Mouse (Mus musculus): ENCODE data around the gene Sec1.

The Sec1 gene

GRCm38 (mm10) chr7:45704730-45705442 is 10.7 kb upstream of the Sec1 start, which contains the start of gene Dbp:
TSS of gene Dbp (plus strand) at chr7:45705088.
- DNase-seq (ENCODE audit: low read depth, low spot score), result peak; percentile 99

GRCm38 (mm10) chr7:45704046-45704559 is 9.9 kb upstream of the Sec1 start:
- DNase-seq (ENCODE audit: low read depth, low spot score), result peak; percentile 94

- no peak for DNase-seq (ENCODE audit: low read depth, low spot score)
These were observed 9.4 kb upstream of the Sec1 start for GRCm38 (mm10) chr7:45703521-45704033.

- DNase-seq (ENCODE audit: low read depth, low spot score), result no peak
These were observed 8.8 kb upstream of the Sec1 start for GRCm38 (mm10) chr7:45702809-45703520.

DNA sequence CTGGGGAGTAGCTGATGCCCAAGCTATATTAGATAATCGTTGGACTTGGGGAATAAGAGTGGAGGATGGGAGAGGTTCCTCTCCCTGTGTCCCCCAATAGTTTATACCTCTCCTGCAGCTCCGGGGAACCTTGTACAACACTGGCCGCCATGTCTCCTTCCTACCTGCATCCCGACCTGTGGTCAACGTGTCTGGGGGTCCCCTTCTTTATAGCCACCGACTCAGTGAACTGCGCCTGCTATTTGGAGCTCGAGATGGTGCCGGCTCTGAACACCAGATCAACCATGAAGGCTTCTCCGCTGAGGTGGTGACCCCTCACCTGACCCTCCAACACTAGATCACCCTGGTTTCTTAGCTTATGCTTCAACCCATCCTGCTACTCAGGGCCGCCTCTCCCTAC is 8.1 kb upstream of the Sec1 start:
- no peak for DNase-seq (ENCODE audit: low read depth, low spot score)

DNA sequence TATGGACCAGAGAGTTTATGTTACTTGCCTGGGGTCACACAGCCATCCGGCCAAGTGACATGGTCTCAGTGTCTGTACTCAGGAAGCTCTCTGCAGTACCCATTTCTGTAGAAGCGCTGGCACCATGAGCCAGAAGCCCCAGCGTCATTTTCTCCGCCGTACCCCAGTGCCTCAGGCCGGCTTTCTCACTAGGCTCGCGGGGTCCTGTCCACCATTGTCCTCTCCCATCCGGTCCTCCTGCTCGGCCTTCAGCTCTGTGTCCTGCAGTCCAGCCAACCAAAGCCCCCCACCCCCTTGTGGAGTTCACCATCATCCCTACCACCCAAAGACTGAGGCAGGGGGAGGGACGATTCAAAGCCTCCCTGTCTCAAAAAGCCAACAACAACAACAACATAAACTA is 7.4 kb upstream of the Sec1 start:
- no peak for DNase-seq (ENCODE audit: low read depth, low spot score)

GRCm38 (mm10) chr7:45701072-45701471 is 6.9 kb upstream of the Sec1 start:
- no peak for DNase-seq (ENCODE audit: low read depth, low spot score)

DNA sequence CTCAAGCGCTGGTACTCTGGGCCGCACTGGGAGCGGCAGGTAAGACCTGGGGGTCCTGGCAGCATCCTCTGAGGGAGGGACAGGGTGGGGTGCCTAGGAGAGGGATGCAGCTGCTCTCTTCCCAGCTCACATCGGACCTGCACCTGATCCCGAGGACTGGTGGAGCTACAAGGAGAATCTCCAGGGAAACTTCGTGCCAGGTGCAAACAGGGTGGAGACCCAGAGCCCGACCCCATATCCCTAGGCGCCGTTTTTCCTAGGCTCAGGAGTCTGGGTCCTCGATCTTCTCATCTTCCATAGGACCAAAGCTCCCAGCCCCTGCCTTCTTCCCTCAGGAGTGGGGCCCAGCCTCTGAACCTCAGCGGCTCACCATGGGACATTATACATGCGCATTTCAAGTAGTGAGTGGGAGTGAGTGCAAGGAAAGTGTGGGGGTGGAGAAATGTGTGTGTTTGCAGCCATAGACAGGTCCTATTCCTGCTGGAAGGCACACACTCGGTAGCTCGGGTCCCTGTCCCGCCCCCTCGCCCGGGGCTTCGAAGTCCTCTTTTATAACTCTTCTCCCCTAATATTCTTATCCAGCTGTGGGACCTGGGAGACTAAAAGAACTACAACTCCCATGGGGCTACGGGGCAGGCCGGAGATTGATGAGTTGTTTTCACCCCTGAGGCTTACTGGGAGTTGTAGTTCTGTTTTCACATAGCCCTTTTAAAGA is 6.3 kb upstream of the Sec1 start:
- DNase-seq (ENCODE audit: low read depth, low spot score), result peak; percentile 65

- no peak for DNase-seq (ENCODE audit: low read depth, low spot score)
These were observed 5.4 kb upstream of the Sec1 start, which contains the start of gene Car11 for GRCm38 (mm10) chr7:45699523-45700141. TSS of gene Car11 (plus strand) at chr7:45699843.

GRCm38 (mm10) chr7:45697894-45698293 is 3.7 kb upstream of the Sec1 start:
- DNase-seq (ENCODE audit: low read depth, low spot score), result no peak

DNA sequence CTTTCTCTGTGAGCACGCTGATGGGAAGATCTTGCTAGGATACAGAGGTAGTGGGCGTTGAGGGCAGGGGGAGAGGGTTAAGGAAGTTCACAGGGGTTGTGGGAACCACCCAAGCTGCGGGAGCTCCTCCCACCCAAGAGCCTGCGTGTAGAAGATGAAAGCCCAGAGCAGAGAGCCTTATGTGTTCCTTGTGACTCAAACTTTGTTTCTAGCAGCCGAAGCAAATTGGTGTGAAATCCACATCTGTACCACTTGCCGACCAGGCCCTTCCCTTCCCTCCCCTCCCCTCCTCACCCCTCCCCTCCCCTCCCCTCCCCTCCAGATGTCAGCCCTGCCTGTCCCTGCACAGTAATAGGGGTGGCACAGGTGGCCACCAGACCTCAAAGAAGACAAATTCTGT is 896 bp upstream of the Sec1 start:
- DNase-seq (ENCODE audit: low read depth, low spot score), result peak; percentile 18

DNA sequence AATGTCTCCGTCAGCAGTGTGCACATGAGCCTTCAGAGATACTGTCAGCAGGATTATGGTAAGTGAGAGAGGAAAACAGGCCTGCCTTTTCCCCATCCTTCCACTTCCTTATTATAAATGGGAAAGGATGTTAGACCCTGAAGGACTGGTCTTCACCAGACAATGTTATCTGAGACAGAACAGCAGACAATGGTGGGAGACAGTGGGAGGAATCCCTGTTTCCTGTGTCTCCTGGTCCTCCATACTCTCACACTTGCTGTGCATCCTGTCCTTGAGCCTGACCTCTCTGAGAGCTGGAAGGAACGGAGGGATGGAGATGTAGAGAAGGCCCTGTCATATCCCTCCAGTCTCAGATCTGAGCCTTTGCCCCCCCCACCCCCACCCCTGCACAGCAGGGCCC is 1.8 kb downstream of the Sec1 start:
- DNase-seq (ENCODE audit: low read depth, low spot score), result no peak

GRCm38 (mm10) chr7:45689800-45690199 is 4.4 kb downstream of the Sec1 start:
- DNase-seq (ENCODE audit: low read depth, low spot score), result no peak

DNA sequence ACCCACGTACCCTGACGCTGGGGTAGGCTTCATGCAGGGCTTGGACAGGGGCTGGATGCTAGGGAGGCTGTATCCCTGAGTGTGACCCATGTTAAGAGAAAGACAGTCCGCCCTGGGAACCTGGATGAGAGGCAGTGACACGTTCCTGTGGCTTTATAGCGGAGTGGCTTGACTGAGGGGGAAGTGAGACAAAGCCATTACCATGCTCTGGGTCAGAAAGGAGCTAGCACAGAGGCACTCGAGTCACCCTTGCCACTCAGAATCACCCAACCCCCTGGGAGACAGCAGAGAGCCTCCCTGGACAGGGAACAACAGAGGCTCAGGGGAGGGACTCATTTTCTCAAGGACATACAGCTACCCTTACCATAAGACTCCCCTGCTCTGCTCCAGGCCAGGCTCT is 5.1 kb downstream of the Sec1 start:
- DNase-seq (ENCODE audit: low read depth, low spot score), result peak; percentile 22

GRCm38 (mm10) chr7:45686841-45687240 is 7.4 kb downstream of the Sec1 start:
- no peak for DNase-seq (ENCODE audit: low read depth, low spot score)

- DNase-seq (ENCODE audit: low read depth, low spot score), result no peak
These were observed 8.4 kb downstream of the Sec1 start for GRCm38 (mm10) chr7:45685811-45686210.

- DNase-seq (ENCODE audit: low read depth, low spot score), result no peak
These were observed 10.7 kb downstream of the Sec1 start, which contains the start of gene Ntn5 for GRCm38 (mm10) chr7:45683396-45684050. TSS of gene Ntn5 (plus strand) at chr7:45684022.

GRCm38 (mm10) chr7:45682144-45683126 is 11.8 kb downstream of the Sec1 start:
- peak; percentile 91 for DNase-seq (ENCODE audit: low read depth, low spot score)

GRCm38 (mm10) chr7:45681046-45681736 is 13.0 kb downstream of the Sec1 start:
- peak; percentile 93 for DNase-seq (ENCODE audit: low read depth, low spot score)
